Mouse (Mus musculus): ENCODE measurements around the gene Hoxb9.

- TF ChIP-seq POLR2A (IDR thresholded peaks at IDR 0.05; ENCODE audit: low read depth, low read length) (no peak), CTCF (IDR thresholded peaks at IDR 0.05; ENCODE audit: extremely low read depth, insufficient read length, insufficient replicate concordance, low read depth, low read length) (no peak)
These were observed 4.0 kb upstream of the Hoxb9 start for GRCm38 (mm10) chr11:96267021-96267920.
